Mouse (Mus musculus) layer of hippocampus, adult 2 months (tissue): ENCODE data around the gene Ptprg. TPM values are rescaled to one million over a fixed set of nuclear protein-coding genes. Genes with fewer than 3 reads are reported as not detected.

ENCODE experiments used
- DNase-seq, 2 experiments: peaks; one replicate each; pipeline ENCODE4 v3.0.0; 2022; ENCODE audit warnings: low spot score in 2 of 2
- H3K27ac ChIP-seq: fragments of 200-600 bp; 2 replicates; pipeline ENCODE4 v1.8.1; 2022
- H3K4me3 ChIP-seq: fragments of 200-600 bp; 2 replicates; pipeline ENCODE4 v1.8.1; 2022; ENCODE audit warnings: mild to moderate bottlenecking
- CTCF ChIP-seq: fragments of 200-600 bp; conservative IDR thresholded peaks from 2 replicates; pipeline ENCODE4 v1.8.1; 2022; ENCODE audit warnings: antibody characterized with exemption, mild to moderate bottlenecking, moderate library complexity
- long read RNA-seq, 2 experiments: library from polyadenylated mRNA; stranded (forward); transcript quantifications; one replicate each; pipeline ENCODE4 v2.0.0; 2021; ENCODE audit warnings: borderline mapping rate in 2 of 2
- total RNA-seq, 2 experiments: library from RNA; stranded (reverse); gene quantifications; 2 replicates each; pipeline ENCODE4 v1.2.3; 2021

The Ptprg gene
- 100 to 1,000 TPM; 106 to 112 TPM for total RNA-seq
- long read RNA-seq, experiment 1, transcript Ptprg-202 (17 exons, 2,787 nt): major isoform, 5 of 22 reads
- long read RNA-seq, experiment 1, partial matches to known transcripts: 8 of 22 reads
- long read RNA-seq, experiment 1, other reads (novel, unspliced or antisense): 9 of 22 reads
- long read RNA-seq, experiment 2, partial matches to known transcripts: 10 of 16 reads
- long read RNA-seq, experiment 2, other reads (novel, unspliced or antisense): 4 of 16 reads

DNA sequence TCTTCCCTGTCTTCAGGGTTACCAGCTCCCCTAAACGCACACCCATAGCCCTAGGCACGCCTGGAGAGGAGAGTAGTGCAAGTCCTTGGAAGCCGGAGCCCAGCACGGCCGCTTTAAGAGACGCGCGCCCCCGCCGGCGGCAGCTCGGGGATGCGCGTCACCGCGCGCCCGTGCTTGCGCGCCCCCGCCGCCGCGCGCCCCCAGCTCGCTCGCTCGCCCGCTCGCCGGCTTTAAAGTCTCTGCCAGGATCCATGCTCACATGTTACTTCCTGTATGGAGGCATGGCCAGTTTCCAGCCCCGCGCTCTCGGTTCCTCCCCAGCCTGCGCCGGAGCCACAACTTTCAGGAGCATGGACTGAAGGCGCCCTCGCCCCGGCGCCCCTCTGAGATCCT, at the start of gene Ptprg:
TSS of gene Ptprg (plus strand) at position 260 of the 393 bp plus-strand sequence.
- Histone ChIP-seq H3K27ac (peak within 1 kb of the TSS; percentile 97), H3K4me3 (peak within 1 kb of the TSS; percentile 94)
- DNase-seq: peak; percentile 81 to 86
- no peak for TF ChIP-seq CTCF

- Histone ChIP-seq H3K4me3 (no peak overlapping the region), H3K27ac (no peak overlapping the region)
- no peak for TF ChIP-seq CTCF
- no peak for DNase-seq
These were observed 49.4 kb upstream of the Ptprg start for GRCm38 (mm10) chr14:11503803-11504365.

DNA sequence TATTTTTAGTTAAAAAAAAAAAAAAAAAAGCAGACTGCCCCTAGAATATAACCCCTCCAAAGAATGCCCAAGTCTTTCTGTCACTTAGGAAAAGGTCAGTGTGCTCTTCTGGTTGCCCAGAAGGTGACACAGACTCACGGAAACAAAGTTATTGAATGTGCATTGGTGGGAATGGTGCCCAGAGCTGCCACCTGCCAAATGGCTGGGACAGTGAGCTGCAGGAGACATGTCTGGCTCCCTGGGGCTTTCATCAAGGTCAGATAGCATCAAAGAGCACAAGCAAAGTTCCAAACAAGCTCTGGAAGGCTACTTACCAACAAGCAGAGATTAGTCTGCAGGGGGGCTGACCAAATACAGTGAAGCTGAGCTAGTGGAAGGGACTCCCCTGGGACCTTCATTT, 43.2 kb upstream of the Ptprg start:
- TF ChIP-seq CTCF: no peak
- Histone ChIP-seq H3K27ac (no peak overlapping the region), H3K4me3 (no peak overlapping the region)
- DNase-seq: no peak

DNA sequence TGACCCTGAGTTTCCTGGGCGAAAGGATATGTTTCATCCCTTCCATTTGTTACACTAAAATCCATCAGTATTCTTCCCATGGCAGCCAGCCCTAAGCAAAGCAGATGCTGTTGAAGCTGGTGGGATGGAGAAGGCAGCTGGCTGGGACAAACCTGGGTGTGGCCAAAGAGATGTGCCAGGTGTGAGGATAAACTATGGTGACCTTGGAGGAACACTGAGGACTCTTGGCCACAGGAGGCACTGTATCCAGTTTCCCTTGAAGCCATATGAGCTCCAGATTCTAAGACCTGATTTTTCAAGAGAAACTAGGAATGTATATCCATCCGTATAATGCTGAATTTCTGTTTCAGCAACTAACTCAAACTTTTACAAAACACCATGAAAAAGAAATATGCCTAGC, 34.2 kb upstream of the Ptprg start:
- H3K27ac ChIP-seq: no peak overlapping the region
- TF ChIP-seq CTCF: no peak
- no peak overlapping the region for H3K4me3 ChIP-seq
- DNase-seq: no peak

DNA sequence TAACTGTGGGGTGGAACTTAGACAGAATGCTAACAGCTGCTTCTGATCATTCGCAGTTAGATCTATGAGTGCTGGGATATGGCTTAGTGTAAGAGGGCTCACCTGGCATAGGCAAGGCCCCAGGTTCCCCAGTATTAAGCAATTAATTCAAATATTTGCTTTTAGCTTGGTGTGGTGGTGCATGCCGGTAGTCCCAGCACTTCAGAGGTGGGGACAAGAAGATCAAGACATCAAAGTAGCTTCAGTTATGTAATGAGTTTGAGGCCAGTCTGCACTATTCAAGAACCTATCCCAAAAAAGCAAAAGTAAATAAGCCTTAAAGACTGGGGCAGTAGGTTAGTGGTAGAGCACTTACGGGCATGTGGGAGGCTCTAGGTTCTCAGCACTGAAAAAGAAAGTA, 30.3 kb upstream of the Ptprg start:
- DNase-seq: no peak
- Histone ChIP-seq H3K4me3 (no peak overlapping the region), H3K27ac (no peak overlapping the region)
- no peak for TF ChIP-seq CTCF

GRCm38 (mm10) chr14:11529591-11529990, 23.7 kb upstream of the Ptprg start:
- no peak overlapping the region for H3K4me3 ChIP-seq
- no peak overlapping the region for H3K27ac ChIP-seq
- DNase-seq: no peak
- TF ChIP-seq CTCF: no peak

DNA sequence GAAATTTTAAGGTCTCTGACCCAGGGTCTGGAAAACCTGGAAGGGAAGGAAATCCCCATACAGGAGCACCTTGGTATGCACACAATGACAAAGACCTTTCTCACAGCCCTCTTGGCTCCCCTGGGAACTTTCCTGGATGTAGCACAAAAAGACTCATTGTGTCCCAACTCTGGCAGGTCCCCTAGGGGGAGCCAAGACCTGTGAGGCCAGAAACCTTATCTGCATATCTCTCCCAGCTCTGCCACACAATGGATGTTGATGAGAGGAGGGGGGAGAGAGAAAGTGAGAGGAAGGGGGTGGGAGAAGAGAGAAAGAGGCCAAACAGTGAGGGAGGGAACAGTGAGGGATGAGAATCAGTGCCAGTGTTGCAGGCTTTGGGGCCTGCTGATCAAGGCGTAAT, 18.9 kb upstream of the Ptprg start:
- peak; percentile 55 for TF ChIP-seq CTCF
- Histone ChIP-seq H3K4me3 (no peak overlapping the region), H3K27ac (no peak overlapping the region)
- DNase-seq: no peak

- Histone ChIP-seq H3K27ac (no peak overlapping the region), H3K4me3 (no peak overlapping the region)
- no peak for DNase-seq
- TF ChIP-seq CTCF: no peak
These were observed 17.2 kb upstream of the Ptprg start for GRCm38 (mm10) chr14:11536121-11536520.

DNA sequence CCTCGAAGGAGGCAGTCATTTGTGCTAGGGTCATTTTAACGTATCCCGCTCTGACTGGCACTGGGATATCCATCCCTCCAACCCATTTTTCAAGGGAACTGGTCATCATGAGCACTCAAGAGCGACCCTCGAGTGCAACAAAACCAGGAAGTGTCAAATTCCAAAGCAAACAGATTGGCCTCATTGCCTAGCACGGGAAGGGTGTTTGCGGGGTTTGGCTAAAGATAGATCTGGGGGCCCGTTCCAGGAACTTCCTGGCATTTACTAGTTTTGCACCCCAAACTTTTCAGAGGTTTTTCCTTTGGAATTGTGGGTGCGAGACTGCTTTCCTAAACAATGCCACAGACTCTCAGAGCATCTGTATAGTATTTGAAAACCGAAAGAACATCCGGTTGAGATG, 1.4 kb upstream of the Ptprg start:
- Histone ChIP-seq H3K4me3 (peak overlapping the region; percentile 94), H3K27ac (no peak overlapping the region)
- DNase-seq: no peak
- TF ChIP-seq CTCF: no peak

- Histone ChIP-seq H3K27ac (peak overlapping the region; percentile 97), H3K4me3 (peak overlapping the region; percentile 94)
- no peak for TF ChIP-seq CTCF
- peak; percentile 6 to 28 for DNase-seq
These were observed 635 bp upstream of the Ptprg start for GRCm38 (mm10) chr14:11552521-11553272.

- DNase-seq: peak; percentile 22 to 48
- H3K4me3 ChIP-seq: peak overlapping the region; percentile 94
- H3K27ac ChIP-seq: peak overlapping the region; percentile 97
- no peak; the same call in 1 of the 2 replicates for TF ChIP-seq CTCF
These were observed 460 bp downstream of the Ptprg start for GRCm38 (mm10) chr14:11553679-11554305.

DNA sequence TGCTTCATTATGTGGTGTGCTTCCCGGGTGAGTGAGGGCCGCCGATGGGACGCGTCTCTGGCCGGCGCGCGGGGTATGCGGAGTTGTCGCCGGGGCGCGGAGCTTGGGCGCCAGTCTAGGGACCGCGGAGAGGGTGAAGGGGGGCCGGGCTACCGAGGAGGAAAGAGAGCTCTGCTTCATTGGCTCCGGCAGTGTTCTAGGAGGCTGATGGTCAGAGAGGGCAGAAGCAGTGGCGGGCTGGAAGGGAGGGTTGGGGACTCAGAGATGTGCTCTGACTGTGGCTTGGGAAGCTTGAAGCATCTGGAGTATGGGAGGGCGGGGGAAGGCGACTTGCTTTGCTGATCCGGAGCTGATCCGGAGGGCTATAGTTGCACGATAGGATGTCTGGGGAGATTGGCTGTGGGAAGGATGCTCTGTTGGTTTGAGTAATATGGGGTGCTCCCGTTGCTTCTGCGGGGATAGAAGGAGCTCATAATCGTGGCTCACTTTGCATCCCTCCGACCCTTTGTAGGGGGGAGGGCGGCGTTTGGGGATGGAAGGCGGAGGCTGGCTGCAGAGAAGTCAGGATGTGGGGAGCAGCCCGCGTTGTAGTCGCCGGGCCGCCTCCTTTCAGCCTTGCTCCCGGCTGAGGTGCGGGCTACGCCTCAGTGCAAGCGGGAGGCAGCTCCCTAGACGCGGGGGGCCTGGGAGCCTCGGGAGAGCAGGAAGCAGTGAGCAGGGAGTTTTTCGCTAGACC, 1.1 kb downstream of the Ptprg start:
- Histone ChIP-seq H3K27ac (peak overlapping the region; percentile 97), H3K4me3 (peak overlapping the region; percentile 94)
- DNase-seq: peak; percentile 42 to 46
- no peak for TF ChIP-seq CTCF

DNA sequence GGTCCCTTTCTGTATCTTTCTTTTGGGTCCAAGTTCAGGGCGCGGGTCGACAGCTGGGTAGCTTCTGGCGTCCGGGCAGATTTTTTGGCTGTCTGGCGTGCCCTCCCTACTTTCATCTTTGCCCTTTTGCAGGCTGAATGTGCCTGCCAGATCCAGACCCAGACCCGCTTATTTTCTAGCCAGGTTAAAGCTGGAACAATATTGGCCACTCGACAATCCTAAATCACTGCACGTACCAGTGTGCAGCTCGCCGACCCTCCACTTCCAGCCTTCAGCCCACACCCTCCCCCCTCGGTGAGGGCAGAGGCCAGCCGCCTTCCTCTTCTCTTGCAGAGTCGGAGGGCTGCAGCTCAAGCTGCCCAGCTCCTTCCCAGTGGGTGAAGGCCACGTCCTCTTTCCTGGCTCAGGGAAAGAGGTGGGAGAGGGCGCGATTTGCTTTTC, 1.7 kb downstream of the Ptprg start:
- TF ChIP-seq CTCF: no peak
- peak overlapping the region; percentile 94 for H3K4me3 ChIP-seq
- peak overlapping the region; percentile 97 for H3K27ac ChIP-seq
- peak in 1 of 2 experiments; percentile 17 for DNase-seq
